Mouse (Mus musculus) ES-E14 (cell line): ENCODE measurements around the gene Cpsf6.

Experiments used
- CHD2 ChIP-seq: IDR thresholded peaks from 2 replicates; pipeline ENCODE4 v1.6.1; 2014; ENCODE audit warnings: mild to moderate bottlenecking, low read depth, low read length, inconsistent platforms
- MAFK ChIP-seq: IDR thresholded peaks from 2 replicates; pipeline ENCODE4 v1.6.1; 2014; ENCODE audit warnings: mild to moderate bottlenecking, low read depth, low read length, inconsistent platforms; ENCODE audit not compliant: insufficient read depth
- ZC3H11A ChIP-seq: IDR thresholded peaks from 2 replicates; pipeline ENCODE4 v1.6.1; 2012; ENCODE audit warnings: low read depth, mild to moderate bottlenecking, inconsistent platforms, low read length, borderline replicate concordance
- ZNF384 ChIP-seq: IDR thresholded peaks from 2 replicates; pipeline ENCODE4 v1.6.1; 2012; ENCODE audit warnings: low read depth, low read length, inconsistent platforms

GRCm38 (mm10) chr10:117382996-117383550, 3.3 kb upstream of the Cpsf6 start:
- TF ChIP-seq MAFK (no peak), ZC3H11A (no peak), CHD2 (no peak), ZNF384 (no peak)
